Mouse (Mus musculus): ENCODE data around the gene Slc27a1.

DNA sequence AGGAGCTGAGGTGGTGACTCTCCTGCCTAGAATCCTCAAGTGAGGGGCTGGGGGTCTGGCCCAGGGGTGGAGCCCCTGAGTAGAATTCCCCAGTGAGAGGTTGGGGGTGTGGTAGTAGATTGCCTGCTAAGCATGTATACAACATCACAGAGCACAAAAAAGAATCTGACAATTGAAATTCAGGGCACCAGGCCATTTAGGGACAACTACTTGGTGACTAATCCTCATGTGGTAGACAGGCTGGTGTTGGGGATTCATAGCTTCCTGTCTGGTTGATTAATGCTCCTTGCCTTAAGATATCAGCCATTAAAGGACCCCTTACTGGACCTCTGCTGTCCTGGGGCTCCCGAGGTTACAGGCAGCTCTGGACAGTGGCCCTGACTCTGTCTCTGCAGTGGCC lies 10.3 kb downstream of the Slc27a1 start:
- TF ChIP-seq SMC3 (IDR thresholded peaks at IDR 0.05; ENCODE audit: low read depth, low read length) = no peak
- no peak for TF ChIP-seq MEF2A (IDR thresholded peaks at IDR 0.05; ENCODE audit: extremely low read depth, insufficient replicate concordance, low read depth, low read length, poor library complexity, severe bottlenecking)
- TF ChIP-seq GABPA (IDR thresholded peaks at IDR 0.05; ENCODE audit: low read depth, low read length) = no peak
- TF ChIP-seq RCOR1 (IDR thresholded peaks at IDR 0.05; ENCODE audit: low read depth, low read length) = no peak
- no peak for TF ChIP-seq MAFK (IDR thresholded peaks at IDR 0.05; ENCODE audit: borderline replicate concordance, low read depth, low read length)
- TF ChIP-seq CTCF (IDR thresholded peaks at IDR 0.05 in 2 of 3, conservative IDR thresholded peaks at IDR 0.05 in 1 of 3; ENCODE audit: control insufficient read depth in 1 of 3, insufficient read depth in 1 of 3, low read depth in 2 of 3, low read length in 3 of 3, poor library complexity in 1 of 3, severe bottlenecking in 1 of 3) = no peak
- no peak for TF ChIP-seq ZC3H11A (IDR thresholded peaks at IDR 0.05; ENCODE audit: low read depth, low read length)
- no peak for TF ChIP-seq USF1 (IDR thresholded peaks at IDR 0.05; ENCODE audit: low read depth, low read length)
- no peak for TF ChIP-seq ZNF384 (IDR thresholded peaks at IDR 0.05; ENCODE audit: low read depth, low read length)

Data from MEL (cell line).